Mouse (Mus musculus): ENCODE data around the gene Hoxb4. TPM values are rescaled to one million over a fixed set of nuclear protein-coding genes. Genes with fewer than 3 reads are reported as not detected.

Gene Hoxb4
- total RNA-seq, 4 experiments from 2014 or later: 0.11 TPM; not detected in 3

DNA sequence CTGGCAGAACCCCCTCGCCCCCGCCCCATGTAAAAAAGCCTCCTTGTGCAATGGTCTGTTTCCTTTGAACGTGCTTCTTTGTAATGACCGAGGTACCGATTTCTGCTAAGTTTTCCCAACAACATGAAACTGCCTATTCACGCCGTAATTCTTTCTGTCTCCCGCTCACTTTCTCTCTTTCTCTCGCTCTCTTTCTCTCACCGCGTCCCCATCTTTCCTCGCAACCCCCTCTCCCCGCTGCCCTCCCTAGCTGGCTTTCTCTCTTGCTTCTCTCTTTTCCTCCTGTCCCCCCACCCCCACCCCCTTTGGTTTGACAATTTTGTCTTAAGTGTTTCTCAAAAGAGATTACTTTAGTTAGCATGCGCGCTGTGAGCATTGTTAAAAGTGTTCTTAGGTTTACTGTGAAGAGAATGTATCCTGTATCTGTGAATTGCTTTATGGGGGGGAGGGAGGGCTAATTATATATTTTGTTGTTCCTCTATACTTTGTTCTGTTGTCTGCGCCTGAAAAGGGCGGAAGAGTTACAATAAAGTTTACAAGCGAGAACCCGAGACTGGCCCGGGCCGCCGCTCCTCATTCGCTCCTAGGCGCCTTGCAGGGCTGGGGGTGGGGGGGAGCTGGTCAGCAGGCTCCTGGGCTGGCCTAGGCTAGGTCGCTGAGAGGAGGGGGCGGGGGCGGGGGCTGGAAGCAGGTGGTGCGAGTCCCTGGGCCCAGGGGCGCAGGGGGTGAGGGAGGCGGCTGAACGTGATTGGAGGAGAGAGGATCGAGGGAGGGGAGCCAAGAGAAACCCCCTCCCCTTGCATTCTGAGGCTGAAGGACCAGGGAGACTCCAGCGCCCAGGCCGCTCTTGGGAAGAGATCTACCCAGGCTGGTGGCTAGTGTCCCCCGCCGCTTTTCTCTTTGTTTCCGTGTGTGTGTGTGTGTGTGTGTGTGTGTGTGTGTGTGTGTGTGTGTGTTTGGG is 33.0 kb upstream of the Hoxb4 start:
- no peak for DNase-seq (ENCODE audit: low spot score in 2 of 2)

DNA sequence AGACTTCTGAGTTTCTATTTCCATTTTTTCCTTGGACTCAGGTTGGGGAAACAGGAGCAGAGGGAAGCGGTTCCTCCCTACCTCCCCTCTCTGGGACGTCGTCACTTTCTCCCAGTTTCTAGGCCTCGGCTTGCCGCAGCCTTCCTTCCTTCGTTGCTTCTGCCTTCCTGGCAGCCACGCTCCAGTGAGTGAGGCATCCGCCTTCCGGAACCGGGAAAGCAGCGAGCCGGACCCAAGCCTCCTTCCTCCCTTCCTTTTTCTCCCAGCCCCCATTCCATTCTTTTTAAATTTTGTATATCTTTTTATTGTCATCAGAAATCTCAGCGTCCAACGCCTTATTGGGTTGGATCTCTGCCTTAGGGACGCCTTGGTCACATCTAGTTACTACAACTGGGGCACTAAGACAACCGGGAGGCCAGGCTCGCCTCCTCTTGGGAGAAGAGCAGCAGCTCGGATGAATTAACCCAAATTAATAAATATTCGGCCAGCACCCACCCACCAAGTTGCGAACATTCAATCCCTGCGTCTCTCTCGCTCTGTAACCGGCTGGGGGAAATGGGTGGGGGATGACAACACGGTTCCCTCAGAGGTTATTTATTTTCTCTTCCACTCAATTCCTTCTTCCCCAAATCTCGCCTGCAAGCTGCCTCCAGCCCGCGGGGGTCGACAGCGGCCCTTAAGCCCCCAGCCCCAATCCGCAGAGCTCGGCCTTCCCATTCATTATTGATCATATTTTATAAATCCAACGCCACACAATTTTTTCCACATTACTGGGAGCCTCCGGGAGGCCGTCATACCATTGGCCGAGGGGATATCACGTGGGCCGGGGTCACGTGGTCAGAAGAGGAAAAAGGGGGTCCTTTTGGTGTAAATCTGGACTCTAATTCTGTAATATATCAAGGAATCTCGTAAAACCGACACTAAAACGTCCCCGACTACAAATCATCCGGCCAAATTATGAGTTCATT is 32.0 kb upstream of the Hoxb4 start, which contains the start of gene Hoxb7:
TSS of gene Hoxb7 (plus strand) at position 853 of the 968 bp plus-strand sequence.
- DNase-seq (ENCODE audit: low spot score in 2 of 2): no peak

GRCm38 (mm10) chr11:96286739-96287385 is 31.2 kb upstream of the Hoxb4 start:
- no peak for DNase-seq (ENCODE audit: low spot score in 2 of 2)

DNA sequence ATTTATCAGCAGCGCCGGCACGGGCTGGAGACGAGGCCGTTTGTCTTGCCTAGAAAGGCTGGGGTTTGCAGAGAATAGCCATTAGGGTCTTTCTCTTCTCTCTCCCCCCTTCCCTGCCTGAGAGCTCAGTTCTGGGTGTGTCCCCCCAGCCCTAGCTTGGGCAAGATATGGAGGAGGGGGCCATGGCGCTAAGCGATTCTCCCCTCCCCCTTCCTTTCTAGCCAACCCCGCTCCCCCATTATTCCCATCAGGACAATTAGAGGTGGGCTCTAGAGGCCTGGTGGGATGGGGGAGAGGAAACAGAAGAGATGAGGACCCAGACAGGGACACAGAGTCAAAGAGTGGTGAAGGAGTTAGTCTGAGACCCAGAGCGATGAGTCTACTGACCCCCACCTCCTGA is 30.7 kb upstream of the Hoxb4 start:
- DNase-seq (ENCODE audit: low spot score in 2 of 2): no peak

GRCm38 (mm10) chr11:96288455-96289221 is 29.4 kb upstream of the Hoxb4 start:
- no peak for DNase-seq (ENCODE audit: low spot score in 2 of 2)

- DNase-seq (ENCODE audit: low spot score in 2 of 2): no peak
Measured at GRCm38 (mm10) chr11:96289293-96289692, 28.8 kb upstream of the Hoxb4 start.

GRCm38 (mm10) chr11:96289837-96290236 is 28.2 kb upstream of the Hoxb4 start:
- no peak for DNase-seq (ENCODE audit: low spot score in 2 of 2)

DNA sequence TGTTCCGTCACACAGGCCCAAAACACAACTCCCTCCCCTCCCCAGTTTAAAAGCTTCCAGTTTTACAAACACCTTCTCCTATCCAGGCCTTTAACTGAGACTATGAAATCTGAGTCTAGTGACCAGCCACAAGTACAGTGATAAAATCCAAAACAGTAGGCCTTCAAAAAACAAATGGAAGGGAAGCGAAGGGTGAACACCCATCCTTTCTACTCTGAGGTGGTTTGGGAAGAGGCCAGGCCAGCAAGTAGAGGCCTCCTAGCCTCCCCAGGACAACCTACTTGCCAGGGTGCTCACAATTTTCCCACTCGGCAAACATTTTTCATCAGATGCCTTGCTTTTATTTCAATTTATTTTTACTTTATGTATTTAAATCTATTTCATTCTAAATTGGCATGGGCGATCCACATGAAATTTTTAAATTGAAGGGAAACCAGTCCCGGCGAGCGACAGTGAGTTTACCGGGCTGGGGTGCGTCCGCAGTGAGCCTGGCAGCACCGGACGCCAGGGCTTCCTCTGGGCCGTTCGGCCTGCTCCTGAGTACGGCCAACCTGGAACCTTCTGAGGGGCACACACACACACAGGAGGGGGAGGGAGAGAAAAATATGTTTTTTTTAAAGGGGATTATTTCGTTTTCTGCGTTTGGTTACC is 27.2 kb upstream of the Hoxb4 start:
- DNase-seq (ENCODE audit: low spot score in 2 of 2): no peak

DNA sequence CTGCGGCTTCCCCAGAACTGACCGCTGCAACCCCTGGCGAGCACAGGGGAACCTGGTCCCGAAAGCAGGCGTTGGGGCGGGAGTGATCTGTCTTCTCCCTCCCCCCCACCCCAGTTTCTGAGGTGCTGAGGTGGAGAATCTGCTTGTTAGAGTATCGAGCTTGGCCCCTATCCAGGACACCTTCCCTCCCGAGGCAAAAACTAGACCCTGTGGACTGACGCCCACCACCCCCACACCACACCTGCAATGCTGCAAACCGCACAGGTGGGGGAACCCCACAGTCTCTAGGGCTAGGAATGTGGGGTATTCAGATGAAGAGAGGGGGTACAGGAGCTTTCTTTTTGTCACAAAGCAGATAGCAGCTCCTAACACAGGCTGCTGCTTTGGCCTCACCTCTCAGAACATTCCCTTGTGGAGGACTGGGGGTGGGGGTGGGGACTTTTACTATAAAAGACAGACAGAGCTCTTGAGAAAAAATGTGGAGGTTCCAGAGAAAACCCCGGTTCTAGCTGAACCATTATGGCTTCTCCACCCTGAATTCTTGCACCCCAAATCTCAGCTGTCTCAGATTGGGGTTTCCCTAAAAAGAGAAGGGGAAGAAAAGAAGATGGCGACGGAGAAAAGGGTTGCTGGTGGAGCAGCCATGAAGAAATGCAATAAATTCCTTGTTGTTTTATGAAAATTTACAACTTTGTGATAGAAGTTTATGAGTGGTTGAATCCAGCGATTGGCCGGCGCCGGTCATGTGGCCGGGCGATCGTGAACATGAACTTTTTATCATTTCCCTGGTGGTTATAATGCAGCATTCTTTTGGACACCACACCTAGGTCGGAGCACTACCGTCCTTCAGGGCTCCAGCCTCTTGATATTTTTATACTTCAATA is 26.1 kb upstream of the Hoxb4 start, which contains the start of gene Hoxb6:
TSS of gene Hoxb6 (plus strand) at position 796 of the 884 bp plus-strand sequence.
- DNase-seq (ENCODE audit: low spot score in 2 of 2): no peak

GRCm38 (mm10) chr11:96292565-96293301 is 25.3 kb upstream of the Hoxb4 start:
- DNase-seq (ENCODE audit: low spot score in 2 of 2): no peak

GRCm38 (mm10) chr11:96293302-96293921 is 24.7 kb upstream of the Hoxb4 start:
- no peak for DNase-seq (ENCODE audit: low spot score in 2 of 2)

- DNase-seq (ENCODE audit: low spot score in 2 of 2): peak in 1 of 2 experiments; percentile 40
Measured at GRCm38 (mm10) chr11:96294245-96295091, 23.6 kb upstream of the Hoxb4 start.

- no peak for DNase-seq (ENCODE audit: low spot score in 2 of 2)
Measured at GRCm38 (mm10) chr11:96295092-96295835, 22.8 kb upstream of the Hoxb4 start.

DNA sequence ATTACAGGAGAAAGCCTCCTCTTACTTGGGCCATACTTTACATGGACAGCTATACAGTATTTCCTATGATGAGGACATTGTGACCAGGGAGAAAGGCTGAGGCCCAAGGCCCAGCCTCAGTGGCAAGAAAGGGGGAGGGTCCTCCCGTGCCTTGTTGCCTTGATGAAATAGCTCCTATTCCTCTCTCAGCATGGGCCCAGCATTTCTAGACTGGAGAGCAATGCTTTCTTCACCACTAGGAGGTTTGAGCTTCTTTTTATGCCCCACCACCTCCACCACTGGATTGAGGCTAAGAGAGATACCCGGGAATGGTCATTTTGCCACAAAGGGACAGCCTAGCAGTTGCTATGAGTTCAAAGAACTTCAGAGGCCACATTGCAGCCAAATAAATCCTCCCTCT is 21.1 kb upstream of the Hoxb4 start:
- DNase-seq (ENCODE audit: low spot score in 2 of 2): no peak

- DNase-seq (ENCODE audit: low spot score in 2 of 2): no peak
Measured at GRCm38 (mm10) chr11:96297428-96297827, 20.6 kb upstream of the Hoxb4 start.
